Mouse (Mus musculus) intestine, embryonic 16.5 days (tissue): ENCODE data around the gene Cep112. TPM values are rescaled to one million over a fixed set of nuclear protein-coding genes. Genes with fewer than 3 reads are reported as not detected.

Experiments used
- ATAC-seq: fragments of 200-750 bp; cut with Nextera tagmentation; 2 replicates; pipeline ENCODE4 v1.8.0; 2017; ENCODE audit warnings: moderate TSS enrichment, moderate library complexity
- H3K27ac ChIP-seq: fragments of 300-500 bp; sonication (generic); 2 replicates; pipeline ENCODE4 v1.5.1; 2014; ENCODE audit warnings: mild to moderate bottlenecking, low read length
- H3K27me3 ChIP-seq: fragments of 300-500 bp; sonication (generic); replicated peaks from 2 replicates; pipeline ENCODE4 v1.6.1; 2014; ENCODE audit warnings: low read length, control low read depth, mixed read lengths; ENCODE audit not compliant: control insufficient read depth, insufficient read depth
- H3K36me3 ChIP-seq: fragments of 300-500 bp; sonication (generic); 2 replicates; pipeline ENCODE4 v1.6.1; 2014; ENCODE audit warnings: low read length, control low read depth; ENCODE audit not compliant: control insufficient read depth, insufficient read depth
- H3K4me1 ChIP-seq: fragments of 300-500 bp; sonication (generic); 2 replicates; pipeline ENCODE4 v1.6.1; 2014; ENCODE audit warnings: low read length, control low read depth, mixed read lengths; ENCODE audit not compliant: control insufficient read depth, insufficient read depth
- H3K4me2 ChIP-seq: fragments of 300-500 bp; sonication (generic); 2 replicates; pipeline ENCODE4 v1.6.1; 2014; ENCODE audit warnings: low read depth, low read length, control low read depth
- H3K4me3 ChIP-seq: fragments of 300-500 bp; sonication (generic); 2 replicates; pipeline ENCODE4 v1.5.1; 2014; ENCODE audit warnings: mild to moderate bottlenecking, low read length
- H3K9ac ChIP-seq: fragments of 300-500 bp; sonication (generic); 2 replicates; pipeline ENCODE4 v1.6.1; 2014; ENCODE audit warnings: low read depth, low read length
- H3K9me3 ChIP-seq: fragments of 300-500 bp; sonication (generic); 2 replicates; pipeline ENCODE4 v1.6.1; 2016; ENCODE audit warnings: low read length, control low read depth; ENCODE audit not compliant: control insufficient read depth
- WGBS: fragments of 180-500 bp; shearing (Covaris S2); extraction: QIAGEN DNeasy Blood & Tissue Kit; methylation state at CpG from one replicate; pipeline ENCODE4 v1.1.7; 2014; 5-methylcytosine and 5-hydroxymethylcytosine counted together
- polyA plus RNA-seq: library from polyadenylated mRNA; unstranded; fragments of >200 nt; fragmentation: Nextera tagmentation; extraction: Ambion mirVana; gene quantifications from 2 replicates; pipeline ENCODE4 v1.2.1, GENCODE M21; 2015

Cep112 gene
- polyA plus RNA-seq, 1 experiment from 2014 or later, result 6.7 TPM

DNA sequence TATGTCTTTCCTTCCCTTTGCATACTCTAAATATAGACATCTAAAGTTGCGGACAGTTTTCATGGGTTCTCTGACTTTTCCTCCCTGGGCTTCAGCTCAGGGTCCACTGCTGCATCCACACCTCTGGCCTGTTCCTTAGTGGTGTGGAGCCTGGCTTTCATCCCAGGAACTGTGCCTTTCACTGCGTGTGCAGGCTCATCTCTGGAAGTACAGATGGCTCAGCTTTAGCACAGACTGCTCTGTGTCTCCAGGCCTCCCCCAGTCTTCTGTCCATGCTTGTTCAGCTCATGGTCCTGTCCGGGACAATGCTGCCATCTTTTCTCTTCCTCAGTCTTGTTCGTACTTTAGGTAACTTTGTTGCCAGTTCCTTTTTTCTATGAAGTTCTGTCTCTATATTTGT lies 133.6 kb downstream of the Cep112 start:
- Histone ChIP-seq H3K9me3 (no peaks in the 10 kb centered on the region), H3K27ac (no peak overlapping the region), H3K4me1 (no peaks in the 10 kb centered on the region), H3K9ac (no peak overlapping the region), H3K4me3 (no peak overlapping the region), H3K36me3 (no peaks in the 10 kb centered on the region), H3K4me2 (no peak overlapping the region), H3K27me3 (no peaks in the 10 kb centered on the region)
- no peak for ATAC-seq
- WGBS, result 82% methylated on average over 4 of the region's 4 CpGs

DNA sequence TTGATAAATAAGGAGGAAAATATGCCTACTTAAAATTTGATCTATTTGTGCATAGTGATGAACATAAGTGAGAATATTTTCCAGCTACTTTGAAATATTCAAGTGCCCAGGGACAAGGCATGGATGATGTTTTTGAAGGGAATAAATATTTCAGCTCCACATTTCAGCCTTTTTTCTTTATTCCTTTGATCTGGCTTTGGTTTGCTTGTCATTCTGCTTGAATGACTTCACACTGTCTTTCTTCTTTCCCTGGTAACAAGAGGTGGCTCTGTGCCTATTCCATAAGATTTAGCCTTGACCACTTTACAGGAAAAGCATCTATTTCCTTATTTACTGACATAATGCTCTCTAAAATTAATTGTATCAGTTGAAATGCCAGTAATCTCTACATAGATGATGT lies 134.5 kb downstream of the Cep112 start:
- Histone ChIP-seq H3K9ac (no peak overlapping the region), H3K4me1 (no peaks in the 10 kb centered on the region), H3K4me2 (no peak overlapping the region), H3K27me3 (no peaks in the 10 kb centered on the region), H3K4me3 (no peak overlapping the region), H3K27ac (no peak overlapping the region), H3K36me3 (no peaks in the 10 kb centered on the region), H3K9me3 (no peaks in the 10 kb centered on the region)
- no peak for ATAC-seq

DNA sequence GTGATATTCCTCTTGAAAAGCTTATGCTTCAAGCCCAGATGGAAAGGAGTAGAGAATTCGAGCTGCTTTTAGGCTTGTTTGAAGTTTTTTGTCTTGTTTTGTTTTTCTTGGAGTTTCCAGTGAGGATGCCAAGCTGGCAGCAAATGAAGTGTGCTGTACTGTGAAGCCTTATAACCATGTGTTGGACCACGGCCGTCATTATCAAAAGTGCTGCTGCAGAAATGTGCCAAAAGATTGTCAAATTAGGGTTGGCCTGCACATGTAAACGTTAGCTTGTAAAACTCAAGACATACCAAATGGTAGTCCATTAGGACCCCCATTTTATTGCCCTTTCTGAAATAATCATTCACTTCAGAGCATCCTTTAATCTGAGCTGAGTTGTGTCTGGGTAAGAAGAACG lies 137.1 kb downstream of the Cep112 start:
- Histone ChIP-seq H3K4me2 (no peak overlapping the region), H3K4me3 (no peak overlapping the region), H3K4me1 (no peaks in the 10 kb centered on the region), H3K9me3 (no peaks in the 10 kb centered on the region), H3K9ac (no peak overlapping the region), H3K36me3 (no peaks in the 10 kb centered on the region), H3K27me3 (no peaks in the 10 kb centered on the region), H3K27ac (no peak overlapping the region)
- WGBS, result 55% methylated on average over 5 of the region's 5 CpGs
- no peak for ATAC-seq

DNA sequence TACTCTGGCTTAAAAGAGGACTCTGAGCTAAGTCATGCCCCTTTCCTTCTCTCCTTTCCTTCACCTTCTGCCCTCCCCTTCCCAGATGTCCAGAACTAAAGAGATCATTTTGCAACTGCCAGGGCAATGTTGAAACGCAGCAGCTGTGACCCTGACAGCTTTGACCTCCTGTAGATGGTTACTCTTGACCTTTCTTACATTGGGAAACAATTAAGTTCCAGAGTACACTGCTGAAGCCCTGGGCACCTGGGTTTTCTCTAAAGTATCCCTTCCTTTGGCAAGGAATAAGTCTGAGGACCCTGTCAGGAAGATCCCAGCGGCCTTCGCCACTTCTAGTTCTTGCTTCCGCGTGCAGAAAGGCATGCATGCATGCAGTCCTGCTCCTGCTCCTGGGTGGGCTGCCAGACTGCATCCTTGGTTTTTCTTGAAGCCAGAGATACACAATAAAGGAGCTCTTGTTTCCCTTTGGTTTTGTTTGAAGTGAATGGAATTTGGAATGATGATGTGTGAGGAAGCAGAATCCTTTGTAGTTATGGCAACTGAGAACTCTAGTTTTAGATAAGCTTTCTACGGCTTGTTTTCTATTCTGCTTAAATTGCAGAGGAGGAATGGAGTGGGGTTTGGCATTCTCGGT lies 161.7 kb downstream of the Cep112 start:
- H3K27ac ChIP-seq, result no peak overlapping the region
- no peaks in the 10 kb centered on the region for H3K27me3 ChIP-seq
- H3K9ac ChIP-seq, result no peak overlapping the region
- H3K4me3 ChIP-seq, result no peak overlapping the region
- no peak for ATAC-seq
- 43% methylated on average over 7 of the region's 7 CpGs for WGBS
- no peaks in the 10 kb centered on the region for H3K36me3 ChIP-seq
- no peak overlapping the region for H3K4me2 ChIP-seq
- H3K4me1 ChIP-seq, result no peaks in the 10 kb centered on the region
- no peaks in the 10 kb centered on the region for H3K9me3 ChIP-seq

DNA sequence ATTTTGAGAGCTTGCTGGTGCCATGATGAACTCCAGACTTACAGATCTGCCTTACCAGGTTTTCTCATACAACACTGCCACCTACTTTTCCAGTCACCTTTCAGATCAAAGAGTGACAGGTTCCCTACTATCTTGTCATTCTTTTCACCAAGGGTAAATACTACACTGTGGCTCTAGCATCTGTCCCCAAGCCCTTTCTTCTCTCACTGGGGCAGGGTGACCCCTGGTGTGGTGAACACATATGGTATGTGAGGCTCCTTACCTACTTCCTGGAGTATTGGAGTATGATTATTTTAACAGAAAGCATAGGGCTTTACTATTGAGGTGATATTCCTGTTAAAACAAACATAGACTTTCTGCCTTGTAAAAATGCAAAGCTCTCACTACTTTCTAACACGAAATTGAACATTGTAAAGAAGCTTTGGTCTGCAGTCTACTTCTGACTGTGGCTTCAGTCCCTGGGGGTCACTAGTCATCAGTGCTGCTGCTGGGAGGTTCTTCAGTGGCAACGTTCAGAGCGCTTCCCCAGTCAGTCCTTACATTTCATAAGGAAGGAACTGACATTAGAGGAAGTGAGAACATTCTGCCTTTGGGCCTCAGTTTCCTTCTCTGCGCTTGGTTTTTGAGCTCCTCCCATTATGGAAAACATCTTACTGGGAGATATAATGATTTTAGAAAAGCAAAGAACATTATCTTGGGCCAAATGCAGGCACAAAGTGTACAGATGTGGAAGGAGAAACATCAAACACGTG lies 168.4 kb downstream of the Cep112 start:
- no peak overlapping the region for H3K9ac ChIP-seq
- no peaks in the 10 kb centered on the region for H3K27me3 ChIP-seq
- no peak for ATAC-seq
- H3K4me2 ChIP-seq, result no peak overlapping the region
- no peaks in the 10 kb centered on the region for H3K36me3 ChIP-seq
- no peaks in the 10 kb centered on the region for H3K9me3 ChIP-seq
- no peak overlapping the region for H3K4me3 ChIP-seq
- H3K27ac ChIP-seq, result no peak overlapping the region
- 71% methylated on average over 5 of the region's 5 CpGs for WGBS
- no peaks in the 10 kb centered on the region for H3K4me1 ChIP-seq

DNA sequence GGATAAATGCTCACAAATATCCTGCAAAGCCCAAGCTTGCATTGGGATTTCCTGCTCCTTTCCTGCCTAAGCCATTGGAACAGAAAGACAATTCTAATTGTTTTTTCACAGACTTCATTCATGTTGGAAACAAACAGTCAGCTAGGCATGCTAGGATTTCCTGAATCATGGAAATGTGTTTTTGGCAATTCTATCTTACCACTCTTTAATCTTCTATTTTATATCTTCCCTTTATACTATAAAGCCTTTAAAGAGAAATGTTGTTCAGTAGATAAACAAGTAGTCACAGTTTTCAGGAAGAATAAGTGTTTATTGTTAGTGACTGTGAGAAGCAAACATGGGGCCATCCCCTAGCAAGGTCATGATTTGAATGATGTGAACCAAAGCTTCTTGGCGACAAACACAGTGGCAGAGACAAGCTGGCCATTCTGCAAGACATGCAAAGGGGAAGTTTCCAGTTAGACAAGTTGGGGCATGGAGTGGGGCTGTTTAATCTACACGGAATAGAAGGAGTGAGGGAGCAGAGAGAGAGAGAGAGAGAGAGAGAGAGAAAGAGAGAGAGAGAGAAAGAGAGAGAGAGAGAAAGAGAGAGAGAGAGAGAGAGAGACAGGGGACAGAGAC lies 169.1 kb downstream of the Cep112 start:
- no peak overlapping the region for H3K27ac ChIP-seq
- 62% methylated on average over 2 of the region's 2 CpGs for WGBS
- H3K9ac ChIP-seq, result no peak overlapping the region
- no peak overlapping the region for H3K4me3 ChIP-seq
- H3K36me3 ChIP-seq, result no peaks in the 10 kb centered on the region
- no peak overlapping the region for H3K4me2 ChIP-seq
- ATAC-seq, result no peak
- H3K4me1 ChIP-seq, result no peaks in the 10 kb centered on the region
- no peaks in the 10 kb centered on the region for H3K9me3 ChIP-seq
- no peaks in the 10 kb centered on the region for H3K27me3 ChIP-seq

DNA sequence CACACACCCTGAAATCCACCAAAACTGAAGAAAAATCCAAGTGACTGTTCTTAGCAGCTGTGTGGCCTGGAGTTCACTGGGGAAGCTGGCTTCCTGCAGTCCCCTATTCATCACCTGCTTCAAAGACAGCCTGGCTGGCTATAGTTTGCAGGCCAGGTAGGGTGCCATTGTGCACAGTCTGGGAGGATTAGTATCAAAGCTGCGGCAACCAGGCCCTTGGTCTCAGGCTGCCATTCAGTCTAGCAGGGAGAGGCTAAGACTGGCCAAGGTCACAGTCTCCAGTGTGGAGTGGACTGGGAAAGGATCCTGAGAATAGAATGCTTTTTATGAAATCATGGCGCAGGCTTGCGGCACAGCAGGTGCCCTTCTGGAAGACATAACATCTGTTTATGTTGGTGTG lies 180.3 kb downstream of the Cep112 start:
- Histone ChIP-seq H3K9me3 (no peaks in the 10 kb centered on the region), H3K36me3 (no peaks in the 10 kb centered on the region), H3K9ac (no peak overlapping the region), H3K4me3 (no peak overlapping the region), H3K27me3 (no peaks in the 10 kb centered on the region), H3K27ac (no peak overlapping the region), H3K4me1 (no peaks in the 10 kb centered on the region), H3K4me2 (no peak overlapping the region)
- WGBS, result 60% methylated on average over 3 of the region's 3 CpGs
- no peak for ATAC-seq

DNA sequence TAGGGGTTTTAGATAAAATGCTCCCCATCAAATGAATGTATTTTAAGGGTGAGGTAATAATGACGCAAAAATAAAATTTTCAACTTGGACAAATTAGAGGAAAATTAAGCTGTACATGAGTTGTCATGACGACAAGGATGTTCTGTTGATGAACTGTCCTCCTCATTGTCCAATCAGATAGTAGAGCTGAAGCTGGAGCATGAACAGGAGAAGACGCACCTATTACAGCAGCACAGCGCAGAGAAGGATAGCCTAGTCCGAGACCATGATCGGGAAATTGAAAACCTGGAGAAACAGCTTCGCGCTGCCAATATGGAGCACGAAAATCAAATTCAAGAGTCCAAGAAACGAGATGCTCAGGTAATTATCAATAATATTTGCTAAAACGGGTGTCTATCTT lies 181.0 kb downstream of the Cep112 start:
- Histone ChIP-seq H3K27ac (no peak overlapping the region), H3K4me3 (no peak overlapping the region), H3K27me3 (no peaks in the 10 kb centered on the region), H3K9me3 (no peaks in the 10 kb centered on the region), H3K4me1 (no peaks in the 10 kb centered on the region), H3K36me3 (no peaks in the 10 kb centered on the region), H3K4me2 (no peak overlapping the region), H3K9ac (no peak overlapping the region)
- no peak for ATAC-seq
- WGBS, result 92% methylated on average over 11 of the region's 11 CpGs

DNA sequence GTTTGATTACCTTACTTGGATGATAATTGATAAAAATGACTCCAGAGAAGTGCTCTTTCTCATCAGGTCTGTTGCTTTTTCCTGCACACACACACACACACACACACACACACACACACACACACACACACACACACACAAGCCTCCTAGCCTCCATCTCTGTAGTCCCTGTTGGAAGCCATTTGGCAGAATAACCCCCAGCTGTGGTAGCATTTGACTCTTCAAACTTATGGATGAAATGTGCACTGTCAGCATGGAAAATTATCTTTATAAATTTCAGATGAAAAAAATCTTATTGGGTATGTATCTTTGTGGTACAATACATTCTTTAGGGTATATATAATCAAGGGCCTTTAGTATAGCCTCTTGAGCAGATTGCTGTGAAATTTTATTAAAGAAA lies 181.8 kb downstream of the Cep112 start:
- Histone ChIP-seq H3K4me1 (no peaks in the 10 kb centered on the region), H3K9ac (no peak overlapping the region), H3K9me3 (no peaks in the 10 kb centered on the region), H3K36me3 (no peaks in the 10 kb centered on the region), H3K4me2 (no peak overlapping the region), H3K4me3 (no peak overlapping the region), H3K27ac (no peak overlapping the region), H3K27me3 (no peaks in the 10 kb centered on the region)
- no peak for ATAC-seq
